Mouse (Mus musculus) heart, embryonic 14.5 days (tissue): ENCODE data around the gene Furin. TPM values are rescaled to one million over a fixed set of nuclear protein-coding genes. Genes with fewer than 3 reads are reported as not detected.
"Not testable (repeated sequence)": the region's sequence is repeated elsewhere in the genome, so short reads cannot be mapped to it uniquely, and the experiment has no call there.

Source experiments
- ATAC-seq: fragments of 200-750 bp; cut with Nextera tagmentation; 2 replicates; pipeline ENCODE4 v1.8.0; 2017; ENCODE audit warnings: low read depth, moderate TSS enrichment; ENCODE audit not compliant: insufficient number of reproducible peaks, insufficient read depth, low FRiP score
- H3K27ac ChIP-seq, 2 experiments: fragments of 200-500 bp in 1 of 2; fragments of 300-500 bp in 1 of 2; sonication (generic) in 1 of 2; replicated peaks in 1 of 2; 2 replicates each; pipeline ENCODE4 v1.5.1; 2012 to 2014; ENCODE audit warnings: low read depth in 2 of 2, low read length in 2 of 2, control low read depth in 1 of 2, mild to moderate bottlenecking in 1 of 2, mixed read lengths in 1 of 2; ENCODE audit not compliant: control insufficient read depth in 1 of 2, insufficient read depth in 1 of 2
- H3K27me3 ChIP-seq: fragments of 300-500 bp; sonication (generic); 2 replicates; pipeline ENCODE4 v1.6.1; 2014; ENCODE audit warnings: mild to moderate bottlenecking, low read length, control low read depth; ENCODE audit not compliant: control insufficient read depth, insufficient read depth
- H3K36me3 ChIP-seq: fragments of 300-500 bp; sonication (generic); 2 replicates; pipeline ENCODE4 v1.6.1; 2014; ENCODE audit warnings: mild to moderate bottlenecking, control low read depth, low read length, mixed read lengths; ENCODE audit not compliant: control insufficient read depth, insufficient read depth
- H3K4me1 ChIP-seq, 2 experiments: fragments of 200-500 bp in 1 of 2; fragments of 300-500 bp in 1 of 2; sonication (generic) in 1 of 2; 2 replicates each; pipeline ENCODE4 v1.6.1; 2012 to 2014; ENCODE audit warnings: low read length in 2 of 2, control low read depth in 1 of 2, mixed read lengths in 1 of 2; ENCODE audit not compliant: control insufficient read depth in 2 of 2, insufficient read depth in 2 of 2
- H3K4me2 ChIP-seq: fragments of 300-500 bp; sonication (generic); 2 replicates; pipeline ENCODE4 v1.6.1; 2014; ENCODE audit warnings: mild to moderate bottlenecking, low read length
- H3K4me3 ChIP-seq, 2 experiments: fragments of 200-500 bp in 1 of 2; fragments of 300-500 bp in 1 of 2; sonication (generic) in 1 of 2; 2 replicates each; pipeline ENCODE4 v1.5.1; 2012 to 2014; ENCODE audit warnings: low read length in 2 of 2, mild to moderate bottlenecking in 2 of 2, control low read depth in 1 of 2, low read depth in 1 of 2, moderate library complexity in 1 of 2; ENCODE audit not compliant: control insufficient read depth in 1 of 2, insufficient read depth in 1 of 2
- H3K9ac ChIP-seq: fragments of 300-500 bp; sonication (generic); 2 replicates; pipeline ENCODE4 v1.6.1; 2014; ENCODE audit warnings: mild to moderate bottlenecking, low read length
- H3K9me3 ChIP-seq: fragments of 300-500 bp; sonication (generic); 2 replicates; pipeline ENCODE4 v1.6.1; 2016; ENCODE audit warnings: low read length, control low read depth; ENCODE audit not compliant: control insufficient read depth
- WGBS: fragments of 180-500 bp; shearing (Covaris S2); extraction: QIAGEN DNeasy Blood & Tissue Kit; methylation state at CpG from one replicate; pipeline ENCODE4 v1.1.7; 2014; 5-methylcytosine and 5-hydroxymethylcytosine counted together
- polyA plus RNA-seq: library from polyadenylated mRNA; unstranded; fragments of >200 nt; fragmentation: Nextera tagmentation; extraction: Ambion mirVana; gene quantifications from 2 replicates; pipeline ENCODE4 v1.2.1, GENCODE M21; 2014

The Furin gene
- polyA plus RNA-seq, 1 experiment from 2014 or later = 25.2 TPM

DNA sequence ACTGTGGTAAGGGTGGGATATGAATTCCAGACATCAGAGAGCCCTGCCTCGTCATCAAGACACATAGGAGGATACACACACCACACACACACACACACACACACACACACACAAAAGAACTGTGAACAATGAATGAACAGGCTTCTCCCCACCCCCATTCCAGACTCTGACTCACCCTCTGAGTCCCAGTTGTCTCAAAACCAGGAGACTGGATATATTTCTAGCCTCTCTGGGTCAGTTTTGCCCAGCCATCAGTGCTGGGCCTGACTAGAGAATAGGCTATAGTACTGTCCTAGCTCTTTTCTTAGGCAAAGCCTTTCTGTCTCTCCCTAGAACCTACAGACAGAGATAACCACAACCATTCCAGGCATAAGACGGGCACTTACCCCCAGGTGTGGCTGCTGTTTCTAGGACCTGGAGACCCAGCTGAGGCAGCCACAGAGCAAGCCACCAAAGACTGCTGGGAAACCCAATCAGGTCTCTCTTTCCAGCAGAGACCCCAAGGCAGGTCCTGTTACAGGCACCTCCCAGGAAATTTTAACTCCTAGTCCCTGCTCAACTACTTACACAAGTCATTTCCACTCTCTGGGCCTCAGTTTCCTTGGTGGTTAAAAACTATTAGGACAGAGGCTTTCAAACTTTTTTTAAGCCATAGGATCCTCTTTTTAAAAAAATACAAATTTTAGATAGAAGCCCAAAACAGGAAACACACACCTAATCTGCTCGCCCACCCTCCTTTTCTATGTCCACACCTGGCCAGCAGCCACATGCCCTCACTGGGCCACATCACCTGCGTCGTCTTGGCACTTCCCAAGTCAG lies 4.0 kb downstream of the Furin start:
- Histone ChIP-seq H3K9ac (peak overlapping the region; percentile 98), H3K4me2 (peak overlapping the region; percentile 72), H3K4me1 (peaks cover 21 to 51% of the 10 kb centered on the region in 2 experiments), H3K36me3 (peaks cover 23% of the 10 kb centered on the region), H3K27ac (peak overlapping the region; percentile 75 to 97), H3K27me3 (no peaks in the 10 kb centered on the region), H3K9me3 (no peaks in the 10 kb centered on the region), H3K4me3 (peak overlapping the region; percentile 83)
- WGBS = 25% methylated on average over 5 of the region's 5 CpGs
- ATAC-seq = no peak

DNA sequence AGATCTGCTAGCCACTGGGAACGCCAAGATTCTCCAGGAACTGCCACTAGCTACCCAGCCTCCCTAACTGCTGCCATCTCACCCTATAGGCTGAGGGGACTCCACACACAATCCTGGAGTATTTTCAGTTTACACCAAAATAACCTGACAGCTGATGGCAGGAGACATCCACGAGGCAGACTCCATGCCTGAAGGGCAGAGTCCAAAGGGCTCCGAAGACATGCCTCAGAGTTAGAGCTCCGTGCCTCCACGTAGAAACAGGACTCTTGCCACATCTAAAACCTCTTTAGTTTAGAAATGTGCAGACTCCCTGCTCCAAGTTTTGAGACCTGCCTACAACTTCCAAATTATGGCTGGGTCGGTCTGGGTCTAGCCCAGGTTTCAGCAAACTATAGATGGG lies 4.7 kb downstream of the Furin start:
- H3K4me3 ChIP-seq = peak overlapping the region; percentile 83; a peak in 2 of 4 replicates
- WGBS = 49% methylated on average over 6 of the region's 6 CpGs
- H3K4me2 ChIP-seq = peak overlapping the region; percentile 72
- peak overlapping the region in 1 of 2 experiments; percentile 37; a peak in 1 of 4 replicates for H3K27ac ChIP-seq
- peaks cover 21 to 51% of the 10 kb centered on the region in 2 experiments for H3K4me1 ChIP-seq
- no peaks in the 10 kb centered on the region for H3K9me3 ChIP-seq
- no peaks in the 10 kb centered on the region for H3K27me3 ChIP-seq
- H3K9ac ChIP-seq = peak overlapping the region; percentile 98
- peaks cover 30% of the 10 kb centered on the region for H3K36me3 ChIP-seq
- no peak for ATAC-seq

DNA sequence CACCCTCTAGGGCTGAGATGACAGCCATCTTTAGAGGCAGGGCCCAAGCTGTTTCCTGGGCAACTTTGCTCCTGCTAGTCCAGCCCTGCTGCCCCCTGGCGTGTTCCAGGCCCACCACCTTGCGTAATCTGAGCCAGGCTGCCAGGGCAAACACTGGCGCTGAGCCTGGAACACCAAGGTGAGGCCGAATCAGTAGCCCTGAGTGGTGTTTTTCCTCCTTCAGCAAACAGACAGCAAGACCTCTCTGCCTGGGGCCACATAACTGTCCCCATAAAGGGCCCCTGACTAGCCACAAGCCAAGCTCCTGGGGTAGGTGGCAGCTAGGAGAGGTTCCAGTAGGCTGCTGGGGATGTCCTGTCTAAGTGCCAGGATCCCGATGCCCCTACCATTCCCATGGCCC lies 5.1 kb downstream of the Furin start:
- H3K36me3 ChIP-seq = peaks cover 34% of the 10 kb centered on the region
- H3K9me3 ChIP-seq = no peaks in the 10 kb centered on the region
- no peaks in the 10 kb centered on the region for H3K27me3 ChIP-seq
- peak overlapping the region; percentile 98 for H3K9ac ChIP-seq
- H3K27ac ChIP-seq = peak overlapping the region in 1 of 2 experiments; percentile 37; a peak in 1 of 4 replicates
- peaks cover 21 to 51% of the 10 kb centered on the region in 2 experiments for H3K4me1 ChIP-seq
- H3K4me3 ChIP-seq = no peak overlapping the region; a peak in 1 of 4 replicates
- peak overlapping the region; percentile 72 for H3K4me2 ChIP-seq
- 48% methylated on average over 5 of the region's 5 CpGs for WGBS
- ATAC-seq = no peak

DNA sequence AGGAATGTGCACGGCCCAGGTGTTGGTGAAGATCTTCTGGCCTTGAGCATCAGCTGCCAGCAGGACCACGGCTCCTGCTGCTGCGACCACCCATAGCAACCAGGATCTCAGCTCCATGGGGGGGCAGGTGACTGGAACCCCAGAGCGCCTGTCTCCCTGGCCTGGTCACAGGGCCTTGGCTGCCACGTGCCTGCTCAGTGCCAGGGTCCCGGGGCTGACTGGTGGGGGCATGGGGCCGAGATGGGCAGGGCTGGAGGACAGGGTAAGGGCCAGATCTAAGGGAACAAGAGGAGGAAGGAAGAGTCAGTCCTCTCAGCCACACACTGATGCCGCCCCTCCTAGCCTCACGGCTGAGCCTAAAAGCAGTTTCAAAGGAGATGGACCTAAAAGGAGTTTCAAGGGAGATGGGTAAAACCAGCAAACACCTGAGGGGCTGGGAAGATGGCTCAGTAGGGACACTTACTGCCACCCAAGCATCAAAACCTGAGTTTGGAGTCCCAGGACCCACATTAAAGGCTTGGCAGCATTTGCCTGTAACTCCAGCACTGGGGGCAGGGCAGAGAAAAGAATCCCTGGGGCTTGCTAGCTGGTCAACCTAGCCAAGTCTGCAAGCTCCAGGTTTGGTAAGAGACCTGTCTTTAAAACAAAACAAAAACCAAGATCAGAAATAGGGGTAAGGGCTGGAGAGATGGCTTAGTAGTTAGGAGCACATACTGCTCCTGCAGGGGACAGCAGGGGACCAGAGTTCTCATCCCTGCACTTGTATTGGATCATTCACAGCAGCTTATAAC lies 6.4 kb downstream of the Furin start:
- 73% methylated on average over 9 of the region's 9 CpGs for WGBS
- H3K9me3 ChIP-seq = no peaks in the 10 kb centered on the region
- H3K4me2 ChIP-seq = no peak overlapping the region
- no peaks in the 10 kb centered on the region for H3K27me3 ChIP-seq
- no peak overlapping the region for H3K9ac ChIP-seq
- no peak overlapping the region for H3K4me3 ChIP-seq
- peaks cover 44% of the 10 kb centered on the region for H3K36me3 ChIP-seq
- no peak overlapping the region for H3K27ac ChIP-seq
- ATAC-seq = no peak
- peaks cover 18 to 41% of the 10 kb centered on the region in 2 experiments for H3K4me1 ChIP-seq

DNA sequence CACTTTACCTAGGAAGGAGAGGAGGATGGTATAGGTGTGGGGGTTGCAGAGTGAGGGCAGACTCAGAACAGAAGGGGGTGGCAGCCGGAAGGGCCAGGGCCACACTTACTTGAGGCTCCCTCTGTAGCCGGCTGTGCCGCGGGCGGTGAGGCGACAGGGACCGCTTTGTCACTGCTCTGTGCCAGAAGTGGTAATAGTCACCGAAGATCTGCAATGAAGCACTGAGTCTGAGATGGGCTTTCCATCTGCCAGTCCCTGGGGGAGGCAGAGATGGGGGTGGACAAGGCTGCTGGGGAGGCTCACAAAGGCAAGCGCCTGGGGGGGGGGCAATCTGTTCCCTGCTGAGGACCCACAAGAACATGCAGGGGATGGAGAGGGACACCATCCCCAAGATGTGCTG lies 7.2 kb downstream of the Furin start:
- no peak overlapping the region for H3K27ac ChIP-seq
- H3K9ac ChIP-seq = no peak overlapping the region
- ATAC-seq = no peak
- 95% methylated on average over 9 of the region's 9 CpGs for whole genome bisulfite sequencing
- H3K4me3 ChIP-seq = no peak overlapping the region
- H3K36me3 ChIP-seq = peaks cover 52% of the 10 kb centered on the region
- H3K4me2 ChIP-seq = no peak overlapping the region
- H3K4me1 ChIP-seq = peaks cover 15 to 32% of the 10 kb centered on the region in 2 experiments
- no peaks in the 10 kb centered on the region for H3K9me3 ChIP-seq
- no peaks in the 10 kb centered on the region for H3K27me3 ChIP-seq

DNA sequence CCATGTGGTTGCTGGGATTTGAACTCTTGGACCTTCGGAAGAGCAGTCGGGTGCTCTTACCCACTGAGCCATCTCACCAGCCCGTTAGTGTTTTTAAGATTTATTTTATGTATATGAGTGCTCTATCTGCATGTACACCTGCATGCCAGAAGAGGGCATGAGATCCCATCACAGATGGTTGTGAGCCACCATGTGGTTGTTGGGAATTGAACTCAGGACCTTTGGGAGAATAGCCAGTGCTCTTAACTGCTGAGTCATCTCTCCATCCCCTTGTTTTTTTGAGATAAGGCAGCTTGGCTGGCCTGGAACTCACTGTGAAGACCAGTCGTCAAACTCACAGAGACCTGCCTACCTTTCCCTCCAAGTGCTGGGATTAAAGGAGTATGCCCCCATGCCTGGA lies 8.8 kb downstream of the Furin start:
- not testable (repeated sequence) for ATAC-seq, H3K27me3 ChIP-seq, H3K27ac ChIP-seq, H3K4me3 ChIP-seq, H3K4me2 ChIP-seq, H3K9me3 ChIP-seq, H3K9ac ChIP-seq
- peaks cover 68% of the 10 kb centered on the region for H3K36me3 ChIP-seq
- peaks cover 15 to 31% of the 10 kb centered on the region in 2 experiments for H3K4me1 ChIP-seq
- 86% methylated on average over 4 of the region's 4 CpGs for WGBS

DNA sequence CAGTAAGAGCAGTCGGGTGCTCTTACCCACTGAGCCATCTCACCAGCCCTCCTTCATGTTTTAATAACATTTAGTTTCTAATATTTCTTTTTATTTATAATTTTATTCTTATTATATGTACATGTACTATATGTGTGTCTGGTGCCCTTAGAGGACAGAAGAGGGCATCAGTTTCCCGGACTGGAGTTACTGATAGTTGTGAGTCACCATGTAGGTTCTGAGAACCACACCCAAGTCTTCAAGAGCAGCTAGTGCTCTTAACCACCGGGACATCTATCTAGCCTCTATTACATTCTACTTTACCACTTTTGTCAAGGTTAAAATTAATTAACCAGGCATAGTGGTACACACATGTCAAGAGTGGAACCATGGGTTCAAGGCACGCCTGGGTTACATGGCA lies 10.6 kb downstream of the Furin start:
- Histone ChIP-seq H3K36me3 (peaks cover 85% of the 10 kb centered on the region), H3K4me3 (no peak overlapping the region), H3K4me1 (peaks cover 0 to 13% of the 10 kb centered on the region in 2 experiments; a peak in 1 of 4 replicates), H3K9ac (no peak overlapping the region), H3K4me2 (no peak overlapping the region), H3K27ac (no peak overlapping the region), H3K9me3 (no peaks in the 10 kb centered on the region), H3K27me3 (no peaks in the 10 kb centered on the region)
- 78% methylated on average over 4 of the region's 4 CpGs for whole genome bisulfite sequencing
- ATAC-seq = no peak
